ENCODE assay signal across 15 mouse cellular contexts in genomic region chr12:55461767-55462166, GRCm38 (mm10). TPM values are rescaled to one million over a fixed set of nuclear protein-coding genes. Genes with fewer than 3 reads are reported as not detected.
DNase-seq lines count a peak whose midpoint lies in the region; ATAC-seq and TF ChIP-seq lines count a peak whose summit lies in the region.
"Had no signal": no experiment of that assay in that cellular context is flagged by ENCODE, and none has a peak within 500 bp of the region (broad histone marks: within the 10 kb centered on the region; RNA-seq: fewer than 3 reads in every experiment).

No protein-coding gene starts in this region.

- H3K4me2 ChIP-seq in lung, embryonic 15.5 days: no peak overlapping the region
- H3K4me2 ChIP-seq in stomach, embryonic 15.5 days: 0 out of 2 replicates have a peak overlapping the region, but pooled peaks have one; percentile 24
- no peak overlapping the region for H3K4me2 ChIP-seq in midbrain, postnatal 0 days (ENCODE audit: low read depth, low read length, poor library complexity, severe bottlenecking)

- H3K4me1 ChIP-seq in lung, embryonic 15.5 days: peaks cover 68% of the 10 kb centered on the region
- H3K4me1 ChIP-seq in lung, adult 2 months (ENCODE audit: control insufficient read depth, insufficient read depth, low read length): peaks cover 34% of the 10 kb centered on the region
- H3K4me1 ChIP-seq in limb, embryonic 10.5 days: peaks cover 29% of the 10 kb centered on the region
- H3K4me1 ChIP-seq in stomach, embryonic 15.5 days: peaks cover 43% of the 10 kb centered on the region
- H3K4me1 ChIP-seq in midbrain, postnatal 0 days (ENCODE audit: insufficient read depth, low read length): peaks cover 18% of the 10 kb centered on the region; the same call in 1 of the 2 replicates

- H3K9ac ChIP-seq in lung, embryonic 15.5 days: no peak overlapping the region
- H3K9ac ChIP-seq in stomach, embryonic 15.5 days: no peak overlapping the region
- no peak overlapping the region for H3K9ac ChIP-seq in midbrain, postnatal 0 days (replicated peaks; ENCODE audit: low read length, poor library complexity, severe bottlenecking)

- no peaks in the 10 kb centered on the region for H3K9me3 ChIP-seq in lung, embryonic 15.5 days
- H3K9me3 ChIP-seq in limb, embryonic 10.5 days (replicated peaks): no peaks in the 10 kb centered on the region
- H3K9me3 ChIP-seq in stomach, embryonic 15.5 days: no peaks in the 10 kb centered on the region
- no peaks in the 10 kb centered on the region for H3K9me3 ChIP-seq in midbrain, postnatal 0 days (ENCODE audit: low read length)
- H3K9me3 ChIP-seq: G1E had no signal

- H3K27ac ChIP-seq in lung, embryonic 15.5 days: peak overlapping the region; percentile 90
- peak overlapping the region; percentile 31; the same call in 1 of the 2 replicates for H3K27ac ChIP-seq in limb, embryonic 10.5 days
- H3K27ac ChIP-seq in stomach, embryonic 15.5 days: peak overlapping the region; percentile 78
- no peak overlapping the region for H3K27ac ChIP-seq in midbrain, postnatal 0 days (ENCODE audit: low read depth, low read length)

- peak; percentile 60 for ATAC-seq in lung, embryonic 15.5 days (ENCODE audit: borderline replicate concordance, extremely low read depth, low FRiP score, low TSS enrichment)
- peak; percentile 36; the same call in 1 of the 2 replicates for ATAC-seq in stomach, embryonic 15.5 days (ENCODE audit: insufficient read depth, low FRiP score, low read depth)
- no peak for ATAC-seq in midbrain, postnatal 0 days (ENCODE audit: low FRiP score)
- ATAC-seq: activated CD4-positive, CD25-positive, alpha-beta regulatory T cell, adult 4 months had no signal

- peak; percentile 48 for DNase-seq in adrenal gland, postnatal 14 days
- no peak for DNase-seq in adrenal gland, adult (ENCODE audit: inconsistent age in 2 of 2, low spot score in 1 of 2)
- DNase-seq in lung, adult 2 months: no peak
- no peak for DNase-seq in limb, embryonic 10.5 days (ENCODE audit: low spot score)
- no peak for DNase-seq in midbrain, postnatal 0 days (ENCODE audit: low spot score)
- DNase-seq in gastrocnemius, adult 18-20 months (ENCODE audit: low spot score): no peak
- DNase-seq: B cell, adult 2 months; cerebellum, postnatal 36 days; kidney, adult 8-10 months; midbrain, embryonic 14.5 days; thymus, postnatal 4 days had no signal

- H3K4me3 ChIP-seq in lung, embryonic 15.5 days: no peak overlapping the region
- no peak overlapping the region for H3K4me3 ChIP-seq in lung, adult 2 months (replicated peaks; ENCODE audit: extremely low read depth, low read depth, low read length)
- no peak overlapping the region for H3K4me3 ChIP-seq in limb, embryonic 10.5 days
- no peak overlapping the region for H3K4me3 ChIP-seq in stomach, embryonic 15.5 days (replicated peaks)
- H3K4me3 ChIP-seq in midbrain, postnatal 0 days (ENCODE audit: low read depth, low read length): no peak overlapping the region

- H3K27me3 ChIP-seq in lung, embryonic 15.5 days: no peaks in the 10 kb centered on the region
- no peaks in the 10 kb centered on the region for H3K27me3 ChIP-seq in limb, embryonic 10.5 days (ENCODE audit: low read depth, poor library complexity, severe bottlenecking)
- H3K27me3 ChIP-seq in stomach, embryonic 15.5 days (replicated peaks): no peaks in the 10 kb centered on the region
- H3K27me3 ChIP-seq in midbrain, postnatal 0 days (ENCODE audit: insufficient read depth, low read length): no peaks in the 10 kb centered on the region

- WGBS in lung, embryonic 15.5 days: 34% methylated on average over 6 of the region's 6 CpGs
- 34% methylated on average over 6 of the region's 6 CpGs for WGBS in lung, adult 2 months
- WGBS in limb, embryonic 10.5 days: 88% methylated on average over 6 of the region's 6 CpGs
- 37% methylated on average over 6 of the region's 6 CpGs for WGBS in stomach, embryonic 15.5 days
- 81% methylated on average over 6 of the region's 6 CpGs for WGBS in midbrain, postnatal 0 days

- no peak for TF ChIP-seq POLR2A in lung, adult 2 months (IDR thresholded peaks at IDR 0.05; ENCODE audit: borderline replicate concordance, extremely low read depth, low read depth, low read length)

- H3K36me3 ChIP-seq in lung, embryonic 15.5 days: no peaks in the 10 kb centered on the region
- no peaks in the 10 kb centered on the region for H3K36me3 ChIP-seq in limb, embryonic 10.5 days
- H3K36me3 ChIP-seq in stomach, embryonic 15.5 days: no peaks in the 10 kb centered on the region
- H3K36me3 ChIP-seq in midbrain, postnatal 0 days (ENCODE audit: insufficient read depth, low read length): no peaks in the 10 kb centered on the region
- H3K36me3 ChIP-seq: G1E had no signal

- no peak for TF ChIP-seq CTCF in lung, adult 2 months (IDR thresholded peaks at IDR 0.05; ENCODE audit: insufficient read depth, low read length)
- TF ChIP-seq CTCF in midbrain, postnatal 0 days (IDR thresholded peaks at IDR 0.05): no peak

RNA-seq across cellular contexts. Expression of gene Nfkbia, which starts 30.7 kb away (rescaled TPM):
- 95.5 and 107 TPM in 2 replicates for total RNA-seq in adrenal gland, postnatal 14 days (2021)
- polyA plus RNA-seq in lung, embryonic 15.5 days (2015; fragmentation: Nextera tagmentation; extraction: Ambion mirVana): 110 and 116 TPM in 2 replicates
- polyA plus RNA-seq in lung, adult 2 months (2012; rRNA removed): 282 and 367 TPM in 2 replicates
- 38.0 and 56.9 TPM in 2 replicates for polyA plus RNA-seq in limb, embryonic 10.5 days (2016; fragmentation: Nextera tagmentation; extraction: Ambion mirVana)
- 78.4 and 81.8 TPM in 2 replicates for polyA plus RNA-seq in stomach, embryonic 15.5 days (2015; fragmentation: Nextera tagmentation; extraction: Ambion mirVana)
- total RNA-seq in midbrain, postnatal 0 days (2014; rRNA removed): 40.8 and 51.4 TPM in 2 replicates
- polyA plus RNA-seq in midbrain, postnatal 0 days (2015; fragmentation: Nextera tagmentation; extraction: Ambion mirVana): 74.6 and 77.3 TPM in 2 replicates
- 10 to 100 TPM; 19.0 to 63.6 TPM for total RNA-seq in gastrocnemius, adult 18-20 months (2021)
